Mouse (Mus musculus) layer of hippocampus, adult 2 months (tissue): ENCODE data around the gene Nemp1. TPM values are rescaled to one million over a fixed set of nuclear protein-coding genes. Genes with fewer than 3 reads are reported as not detected.

ENCODE experiments used
- DNase-seq, 2 experiments: peaks; one replicate each; pipeline ENCODE4 v3.0.0; 2022; ENCODE audit warnings: low spot score in 2 of 2
- H3K27ac ChIP-seq: fragments of 200-600 bp; 2 replicates; pipeline ENCODE4 v1.8.1; 2022
- H3K4me3 ChIP-seq: fragments of 200-600 bp; 2 replicates; pipeline ENCODE4 v1.8.1; 2022; ENCODE audit warnings: mild to moderate bottlenecking
- CTCF ChIP-seq: fragments of 200-600 bp; conservative IDR thresholded peaks from 2 replicates; pipeline ENCODE4 v1.8.1; 2022; ENCODE audit warnings: antibody characterized with exemption, mild to moderate bottlenecking, moderate library complexity
- long read RNA-seq, 2 experiments: library from polyadenylated mRNA; stranded (forward); transcript quantifications; one replicate each; pipeline ENCODE4 v2.0.0; 2021; ENCODE audit warnings: borderline mapping rate in 2 of 2
- total RNA-seq, 2 experiments: library from RNA; stranded (reverse); gene quantifications; 2 replicates each; pipeline ENCODE4 v1.2.3; 2021

Nemp1 gene
- total RNA-seq = 1 to 10 TPM; 5.8 to 6.8 TPM
- long read RNA-seq, experiment 1, partial matches to known transcripts = 0 of 1 reads
- long read RNA-seq, experiment 1, other reads (novel, unspliced or antisense) = 1 of 1 reads
- long read RNA-seq, experiment 2, full-length matches to known transcripts = 2 of 7 reads
- long read RNA-seq, experiment 2, partial matches to known transcripts = 0 of 7 reads
- long read RNA-seq, experiment 2, other reads (novel, unspliced or antisense) = 5 of 7 reads

DNA sequence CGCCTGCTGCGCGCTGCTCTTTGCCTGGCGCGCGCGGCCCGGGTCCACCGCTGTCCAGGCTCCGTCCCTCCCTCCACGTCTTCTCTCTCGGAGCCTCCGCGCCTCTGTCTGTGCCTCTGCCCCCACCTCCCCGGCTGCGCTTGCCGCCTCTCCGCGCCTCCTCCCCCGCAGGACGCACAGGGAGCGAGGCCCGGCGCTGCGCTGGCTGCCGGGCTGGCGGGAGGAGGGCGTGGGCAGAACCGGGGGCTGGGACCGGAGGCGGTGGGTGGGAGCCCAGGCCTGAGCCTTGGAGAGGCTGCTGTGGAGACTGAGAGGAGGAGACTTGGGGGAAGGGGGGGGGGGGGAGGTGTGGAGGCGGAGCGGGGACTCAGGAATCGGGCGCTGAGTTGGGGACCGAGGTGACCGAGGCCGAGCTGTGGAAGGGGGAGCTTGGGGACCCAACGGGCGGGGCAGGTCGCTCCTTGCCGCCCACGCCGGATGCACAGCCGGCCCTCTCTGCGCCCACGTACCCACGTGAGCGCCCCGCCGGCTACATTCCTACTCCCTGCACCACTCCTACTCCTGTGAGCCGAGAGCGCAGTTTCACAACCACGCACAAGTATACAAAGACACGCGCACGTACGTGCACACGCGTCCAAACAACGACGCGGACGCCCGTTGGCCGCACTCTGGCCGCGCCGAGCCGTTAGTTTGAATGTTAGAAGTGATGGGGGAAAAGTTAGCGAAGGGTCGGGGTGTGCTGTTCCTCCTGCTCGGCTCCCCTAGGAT is at the start of gene Nemp1:
Gene Nemp1 (plus strand): TSS at position 401 of the 768 bp plus-strand sequence.
- DNase-seq = peak; percentile 61 to 72
- Histone ChIP-seq H3K27ac (peak within 1 kb of the TSS; percentile 99), H3K4me3 (peak within 1 kb of the TSS; percentile 85)
- TF ChIP-seq CTCF = no peak

DNA sequence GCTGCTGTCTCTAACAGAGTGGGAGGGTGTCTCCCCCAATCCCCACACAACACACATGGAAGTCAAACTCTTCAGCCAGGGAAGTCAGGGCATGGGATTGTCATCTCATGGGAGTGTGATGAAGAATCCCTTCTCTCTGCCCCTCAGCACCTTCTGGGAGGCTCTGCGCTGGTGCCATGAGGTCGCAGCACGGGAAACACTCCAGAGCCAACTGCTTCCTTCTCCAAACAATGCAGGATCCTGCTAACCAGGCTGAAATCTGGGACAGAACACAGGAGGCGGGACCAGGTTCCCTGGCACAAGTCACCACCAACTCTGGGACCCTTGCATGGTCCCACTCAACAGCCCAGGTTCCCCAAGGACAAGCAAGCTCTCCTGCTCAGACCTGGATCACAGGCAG is 49.4 kb upstream of the Nemp1 start:
- no peak for TF ChIP-seq CTCF
- Histone ChIP-seq H3K27ac (peak overlapping the region; percentile 99), H3K4me3 (peak overlapping the region; percentile 91; the same call in 1 of the 2 replicates)
- DNase-seq = no peak

DNA sequence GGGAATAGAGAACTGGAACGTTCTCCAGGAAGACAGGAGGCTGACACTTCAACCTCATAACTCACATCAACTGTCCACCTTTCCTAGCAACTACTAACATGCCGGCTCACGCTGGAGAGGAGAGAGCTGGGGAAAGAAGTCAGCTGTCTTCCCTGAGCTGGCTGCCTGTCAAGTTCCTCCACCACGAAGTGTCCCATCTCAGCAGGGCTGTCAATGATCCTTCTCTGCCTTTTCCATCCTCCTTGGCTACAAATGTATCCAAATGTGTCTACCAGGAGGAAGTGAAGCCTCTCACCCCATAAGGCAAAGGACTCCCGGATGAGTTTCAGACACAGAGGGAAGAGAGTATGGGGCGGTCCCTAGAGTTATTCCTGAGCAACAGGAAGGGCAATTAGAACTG is 48.5 kb upstream of the Nemp1 start:
- Histone ChIP-seq H3K27ac (peak overlapping the region; percentile 99), H3K4me3 (peak overlapping the region; percentile 91)
- no peak for DNase-seq
- no peak for TF ChIP-seq CTCF

DNA sequence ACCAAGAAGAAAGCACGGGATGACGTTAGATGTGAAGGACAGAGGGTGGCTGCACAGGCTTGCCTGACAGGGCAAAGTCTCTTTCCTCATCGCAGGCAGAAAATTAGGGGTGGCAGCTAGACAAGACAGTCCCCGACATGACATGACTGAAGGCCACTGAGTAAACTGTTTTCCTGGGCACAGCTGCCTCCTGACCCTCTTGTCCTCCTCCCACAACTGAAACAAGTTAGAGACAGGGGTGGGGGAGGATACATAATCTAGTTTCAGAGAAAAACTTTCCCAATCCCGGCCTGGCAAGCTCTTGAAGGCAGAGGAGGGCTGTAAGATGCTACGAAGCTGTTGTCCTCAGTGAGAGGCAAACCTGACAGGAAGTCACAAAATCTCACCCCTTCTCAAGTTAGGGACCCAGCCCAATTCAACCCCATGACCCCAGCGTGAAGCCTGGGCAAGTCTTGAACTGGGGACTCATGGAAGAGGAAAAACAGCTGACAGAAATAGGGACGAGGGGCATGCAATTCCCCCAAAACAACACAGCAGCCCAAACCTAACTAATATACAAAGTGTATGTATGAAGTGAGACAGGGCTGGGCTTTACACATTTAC is 47.5 kb upstream of the Nemp1 start:
- TF ChIP-seq CTCF = no peak
- Histone ChIP-seq H3K4me3 (peak overlapping the region; percentile 91), H3K27ac (peak overlapping the region; percentile 99)
- no peak for DNase-seq

DNA sequence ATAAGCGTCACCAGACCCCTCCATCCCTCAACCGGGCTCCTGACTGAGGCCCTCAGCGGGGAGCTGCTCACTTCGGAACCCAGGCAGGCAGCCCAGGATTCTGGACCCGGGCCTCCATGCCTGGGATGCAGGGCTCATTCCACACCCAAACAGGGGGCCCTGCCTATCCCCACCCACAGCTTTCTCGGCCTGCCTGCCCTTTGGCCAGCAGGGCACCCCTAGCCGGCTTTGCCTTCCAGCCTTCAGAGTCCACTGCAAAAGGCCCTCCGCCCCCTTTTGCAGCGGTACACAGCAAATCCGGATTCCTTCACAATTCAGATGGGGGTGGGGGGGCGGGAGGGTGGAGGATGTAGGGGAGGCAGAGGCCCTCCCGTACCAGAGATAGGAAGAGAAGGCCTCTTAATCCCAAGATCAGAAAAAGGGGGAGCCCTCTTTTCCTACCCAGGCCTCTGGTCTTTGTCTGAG is 46.7 kb upstream of the Nemp1 start:
- DNase-seq = no peak
- 0 out of 2 replicates have a peak, but pooled peaks have one; percentile 10 for TF ChIP-seq CTCF
- peak overlapping the region; percentile 91 for H3K4me3 ChIP-seq

DNA sequence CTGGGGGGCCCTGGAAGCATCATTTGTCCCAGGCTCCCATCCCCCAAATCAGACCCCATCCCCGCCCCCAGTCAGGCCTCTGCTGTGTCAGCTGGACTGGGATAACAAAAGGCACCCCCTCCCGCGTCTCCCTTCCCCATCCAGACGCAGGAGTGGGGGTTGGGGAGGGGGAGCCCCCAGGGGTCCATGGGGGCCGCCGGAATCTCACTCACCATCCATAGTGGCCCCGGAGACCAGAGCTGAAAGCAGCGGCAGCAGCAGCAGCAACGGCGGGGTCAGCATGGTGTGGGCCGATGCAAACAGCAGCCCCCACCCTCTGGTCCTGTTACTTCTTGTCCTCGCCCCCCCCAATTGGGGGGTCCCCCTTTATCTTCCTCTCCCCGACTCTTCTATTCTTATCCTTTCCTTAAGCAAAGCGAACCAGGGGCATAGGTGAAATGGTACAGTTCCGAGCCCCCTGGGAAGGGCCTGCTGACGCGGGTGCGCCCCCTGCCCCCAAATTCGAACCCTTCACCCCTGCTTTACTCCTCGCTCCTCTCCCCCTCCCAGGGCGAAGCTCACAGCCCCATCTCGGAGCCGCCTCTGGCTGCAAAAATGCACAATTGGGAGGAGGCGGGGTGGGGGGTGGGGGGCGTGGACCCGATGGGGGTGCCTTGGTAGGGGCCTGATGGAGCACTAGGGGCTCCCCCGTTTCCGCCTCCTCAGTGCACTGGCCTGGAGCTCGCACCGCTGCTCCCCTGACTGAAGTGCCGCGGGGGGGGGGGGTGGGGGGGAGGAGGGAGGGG is 46.1 kb upstream of the Nemp1 start, which contains the start of gene Lrp1:
Gene Lrp1 (minus strand): TSS at position 743 of the 785 bp plus-strand sequence.
- Histone ChIP-seq H3K4me3 (peak within 1 kb of the TSS; percentile 91), H3K27ac (peak within 1 kb of the TSS; percentile 99)
- TF ChIP-seq CTCF = no peak
- no peak for DNase-seq

More for the DNA sequence above, 46.7 kb upstream of the Nemp1 start:
- peak overlapping the region; percentile 99 for H3K27ac ChIP-seq

DNA sequence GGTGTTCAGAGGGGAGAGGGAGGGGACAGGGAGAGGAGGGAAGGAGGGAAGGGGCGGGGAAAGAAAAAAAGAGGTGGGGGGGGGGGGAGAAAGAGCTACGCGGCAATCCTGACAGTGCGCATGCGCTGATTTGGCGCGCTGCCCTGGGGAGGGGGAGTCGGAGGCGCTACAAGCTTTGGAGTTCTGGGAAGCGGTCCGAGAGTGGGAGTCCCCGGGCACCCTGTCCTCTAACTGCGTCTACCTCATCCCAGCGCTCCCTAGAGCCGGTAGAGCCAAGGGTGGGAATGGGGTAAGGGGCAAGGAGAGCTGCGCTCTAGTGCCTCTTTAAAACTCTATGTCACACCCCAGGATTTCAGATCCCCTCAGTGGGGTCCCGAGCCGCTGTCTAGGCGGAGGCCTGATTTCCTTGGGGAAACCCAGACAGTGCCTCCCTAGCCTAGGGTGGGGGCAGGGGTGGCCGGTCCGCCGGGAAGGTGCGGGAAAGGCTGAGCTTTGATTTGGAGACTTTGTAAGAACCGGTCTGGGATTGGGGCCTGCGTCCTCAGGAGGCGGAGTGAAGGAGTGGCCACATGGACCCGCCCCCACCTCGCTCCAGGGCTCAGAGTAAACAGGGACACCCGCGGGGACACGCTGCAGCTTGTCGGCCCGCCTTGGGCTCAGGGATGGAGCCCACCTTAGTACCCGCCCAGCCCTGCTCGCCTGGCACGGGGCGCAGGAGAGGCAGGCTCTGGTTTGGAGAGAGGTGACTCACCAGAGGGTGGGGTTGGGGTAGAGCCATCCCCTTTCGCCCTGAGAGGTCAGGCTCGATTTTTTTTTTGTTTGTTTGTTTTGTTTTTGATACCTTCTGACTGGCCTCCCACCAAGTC is 45.3 kb upstream of the Nemp1 start:
- Histone ChIP-seq H3K4me3 (peak overlapping the region; percentile 91), H3K27ac (peak overlapping the region; percentile 94)
- DNase-seq = peak; percentile 89 to 90
- no peak for TF ChIP-seq CTCF

DNA sequence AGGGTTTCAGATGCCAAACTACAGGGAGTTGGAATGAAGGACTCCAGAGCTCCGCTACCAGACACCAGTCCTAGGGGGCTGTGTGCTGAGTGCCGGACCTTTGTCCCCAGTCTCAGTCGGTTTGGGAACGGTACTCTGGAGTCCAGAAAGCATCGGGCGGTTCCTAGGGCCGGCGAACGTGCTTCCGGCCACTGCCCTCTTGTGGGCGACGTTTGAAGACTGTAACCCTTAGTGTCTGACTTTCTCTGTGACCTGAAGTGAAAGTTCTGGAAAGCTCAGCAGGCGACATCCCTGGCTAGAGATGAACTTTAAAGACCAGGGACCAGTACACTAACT is 44.7 kb upstream of the Nemp1 start:
- Histone ChIP-seq H3K4me3 (peak overlapping the region; percentile 91), H3K27ac (peak overlapping the region; percentile 94)
- DNase-seq = no peak
- TF ChIP-seq CTCF = peak; percentile 72

DNA sequence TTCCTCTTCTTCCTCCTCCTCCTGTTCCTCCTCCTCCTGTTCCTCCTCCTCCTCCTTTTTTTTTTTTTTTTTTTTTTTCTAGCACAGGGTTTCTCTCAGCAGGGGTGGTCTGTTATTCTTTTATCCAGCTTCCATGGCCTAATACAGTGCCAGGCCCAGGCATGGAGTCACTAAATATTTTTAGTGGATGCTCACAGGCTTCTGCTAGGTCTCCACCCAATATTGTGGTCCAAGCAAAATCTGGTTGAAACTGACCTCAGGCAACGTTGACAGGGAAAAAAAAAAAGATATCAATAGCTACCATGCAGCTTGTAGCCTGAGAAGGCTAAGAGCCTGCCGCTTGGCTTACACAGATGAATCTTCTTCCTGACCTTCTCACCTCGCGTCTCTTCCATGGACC is 44.0 kb upstream of the Nemp1 start:
- no peak for DNase-seq
- no peak for TF ChIP-seq CTCF
- H3K4me3 ChIP-seq = no peak overlapping the region
- H3K27ac ChIP-seq = peak overlapping the region; percentile 94; the same call in 1 of the 2 replicates

DNA sequence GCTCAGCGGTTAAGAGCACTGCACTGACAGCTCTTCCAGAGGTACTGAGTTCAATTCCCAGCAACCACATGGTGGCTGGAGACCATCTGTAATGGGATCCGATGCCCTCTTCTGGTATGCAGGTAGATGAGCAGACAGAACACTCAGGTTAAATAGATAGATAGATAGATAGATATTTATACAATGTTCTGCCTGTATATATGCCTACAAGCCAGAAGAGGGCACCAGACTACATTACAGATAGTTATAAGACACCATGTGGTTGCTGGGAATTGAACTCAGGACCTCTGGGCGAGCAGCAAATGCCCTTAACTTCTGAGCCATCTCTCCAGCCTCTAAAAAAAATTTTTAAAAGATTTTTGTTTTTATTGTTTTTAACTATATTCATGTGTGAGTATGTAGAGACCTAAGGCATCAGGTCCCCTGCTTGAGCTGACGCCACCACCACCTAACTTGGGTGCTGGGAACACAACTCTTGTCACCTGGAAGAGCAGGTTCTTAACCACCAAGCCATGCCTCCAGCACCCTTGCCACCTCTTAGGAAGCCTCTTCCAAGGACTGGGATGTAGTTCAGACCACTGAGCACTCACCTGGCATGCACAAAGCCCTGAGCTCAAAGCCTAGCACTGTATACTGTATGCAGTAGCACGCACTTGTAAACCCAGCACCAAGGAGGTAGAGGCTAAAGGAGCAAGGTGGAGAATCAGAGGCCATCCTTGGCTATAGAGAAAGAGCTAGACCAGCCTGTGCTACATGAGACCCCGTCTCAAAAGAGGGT is 43.1 kb upstream of the Nemp1 start:
- peak; percentile 60 for TF ChIP-seq CTCF
- DNase-seq = no peak
- no peak overlapping the region for H3K4me3 ChIP-seq
- no peak overlapping the region for H3K27ac ChIP-seq

DNA sequence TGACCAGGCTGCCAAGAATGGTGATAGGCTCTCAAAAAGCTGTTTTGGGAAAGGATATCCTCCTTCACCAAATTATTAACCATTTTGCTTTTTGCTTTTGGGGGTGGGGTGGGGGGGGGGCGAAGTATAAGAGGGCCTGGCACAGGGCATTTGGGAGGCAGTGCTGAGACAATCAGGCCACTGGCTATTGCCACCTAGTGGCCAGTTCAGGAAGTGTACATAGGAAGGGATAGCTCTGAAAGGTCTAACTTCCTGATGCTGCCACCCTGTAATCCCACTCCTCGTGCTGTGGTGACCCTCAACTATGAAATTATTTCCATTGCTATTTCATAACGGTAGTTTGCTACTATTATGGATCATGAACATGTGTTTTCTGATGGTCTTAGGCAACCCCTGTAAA is 40.3 kb upstream of the Nemp1 start:
- DNase-seq = peak in 1 of 2 experiments; percentile 60
- TF ChIP-seq CTCF = peak; percentile 80
- no peak overlapping the region for H3K4me3 ChIP-seq
- no peak overlapping the region for H3K27ac ChIP-seq
